Mouse (Mus musculus): ENCODE data around the gene Ces1g. TPM values are rescaled to one million over a fixed set of nuclear protein-coding genes. Genes with fewer than 3 reads are reported as not detected.

Gene Ces1g
- not detected in 2 replicates for polyA plus RNA-seq (2015; fragmentation: Nextera tagmentation; extraction: Ambion mirVana)

- ATAC-seq: no peak
- WGBS: 66% methylated on average over 3 of the region's 3 CpGs
- no peaks in the 10 kb centered on the region for H3K27me3 ChIP-seq (replicated peaks; ENCODE audit: control insufficient read depth, insufficient read depth, low read length)
- no peak within 1 kb of the TSS for H3K4me2 ChIP-seq (ENCODE audit: low read length)
- H3K4me3 ChIP-seq (replicated peaks; ENCODE audit: low read length): no peak within 1 kb of the TSS
- H3K27ac ChIP-seq (ENCODE audit: low read length): no peak within 1 kb of the TSS
- no peaks in the 10 kb centered on the region for H3K9me3 ChIP-seq (ENCODE audit: control insufficient read depth, low read length)
- no peaks in the 10 kb centered on the region for H3K4me1 ChIP-seq (replicated peaks; ENCODE audit: control insufficient read depth, insufficient read depth, low read length)
- no peaks in the 10 kb centered on the region for H3K36me3 ChIP-seq (ENCODE audit: control insufficient read depth, insufficient read depth)
- no peak within 1 kb of the TSS for H3K9ac ChIP-seq (replicated peaks; ENCODE audit: low read depth, low read length)
Observed at GRCm38 (mm10) chr8:93337207-93337606, at the start of gene Ces1g. TSS of gene Ces1g (minus strand) at chr8:93337308.

DNA sequence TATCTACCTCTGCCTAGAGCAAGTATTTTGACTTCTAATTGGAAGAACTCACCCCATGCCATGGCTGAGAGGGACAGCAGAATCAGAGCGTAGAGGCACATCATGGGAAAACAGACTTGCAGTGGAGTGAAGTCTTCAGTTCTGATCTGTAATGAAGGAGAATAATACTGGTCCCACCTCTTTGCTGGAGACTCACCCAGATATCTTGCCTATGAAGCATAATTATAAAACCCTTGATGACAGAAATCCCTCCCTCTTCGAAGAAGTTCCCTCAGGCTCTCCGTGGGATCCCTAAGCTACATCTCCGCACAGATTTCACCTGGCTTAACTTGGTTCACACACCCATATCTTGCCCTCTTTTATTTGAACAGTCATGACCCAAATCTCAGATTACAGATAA is 42.5 kb upstream of the Ces1g start, which contains the start of gene Ces1h:
Gene Ces1h (minus strand): TSS at position 101 of the 400 bp plus-strand sequence.
- H3K9me3 ChIP-seq (ENCODE audit: control insufficient read depth, low read length): no peaks in the 10 kb centered on the region
- no peak for ATAC-seq
- H3K4me3 ChIP-seq (replicated peaks; ENCODE audit: low read length): no peak within 1 kb of the TSS
- H3K27ac ChIP-seq (ENCODE audit: low read length): no peak within 1 kb of the TSS
- no peak within 1 kb of the TSS for H3K4me2 ChIP-seq (ENCODE audit: low read length)
- no peaks in the 10 kb centered on the region for H3K36me3 ChIP-seq (ENCODE audit: control insufficient read depth, insufficient read depth)
- H3K9ac ChIP-seq (replicated peaks; ENCODE audit: low read depth, low read length): no peak within 1 kb of the TSS
- 89% methylated on average over 4 of the region's 4 CpGs for WGBS
- no peaks in the 10 kb centered on the region for H3K27me3 ChIP-seq (replicated peaks; ENCODE audit: control insufficient read depth, insufficient read depth, low read length)
- no peaks in the 10 kb centered on the region for H3K4me1 ChIP-seq (replicated peaks; ENCODE audit: control insufficient read depth, insufficient read depth, low read length)

DNA sequence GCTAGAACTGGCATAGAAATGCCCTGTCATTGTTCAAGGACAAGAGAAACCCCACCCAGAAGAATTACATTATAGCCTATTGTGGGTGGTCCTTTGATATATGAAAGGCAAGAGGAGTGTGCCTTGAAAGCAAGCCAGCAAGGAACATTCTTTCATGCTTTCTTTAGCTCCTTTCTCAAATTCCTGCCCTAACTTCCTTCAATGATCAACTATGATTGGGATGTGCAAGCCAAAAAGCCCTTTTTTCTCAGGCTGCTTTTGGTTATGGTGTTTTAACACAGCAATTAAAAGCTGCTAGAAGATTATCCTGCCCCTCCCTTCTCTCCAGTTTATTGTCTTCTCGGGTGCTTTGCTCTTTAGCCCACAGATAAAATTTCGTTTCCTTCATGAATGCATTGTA is 32.4 kb upstream of the Ces1g start:
- no peaks in the 10 kb centered on the region for H3K9me3 ChIP-seq (ENCODE audit: control insufficient read depth, low read length)
- ATAC-seq: no peak
- WGBS: 14% methylated on average over 2 of the region's 2 CpGs

DNA sequence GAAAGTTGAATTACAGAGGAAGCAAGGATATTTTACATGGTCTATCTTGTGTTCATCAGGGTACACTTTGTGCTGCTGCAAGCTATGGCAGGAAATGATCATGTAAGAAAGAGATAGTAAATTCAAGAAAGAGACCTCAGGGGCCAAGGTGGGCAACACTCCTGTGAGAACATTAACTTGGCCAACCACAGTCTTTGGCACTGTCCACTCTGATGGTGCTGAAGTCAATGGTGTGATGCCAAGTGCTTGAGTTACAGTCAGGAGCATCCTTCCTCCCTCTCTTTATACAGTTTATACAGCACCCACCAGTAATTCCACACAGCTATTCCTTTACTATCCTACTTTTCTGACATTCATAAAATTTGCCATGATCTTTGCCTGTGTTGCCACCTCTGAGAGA is 23.0 kb upstream of the Ces1g start:
- H3K27ac ChIP-seq (ENCODE audit: low read length): no peak overlapping the region
- H3K9ac ChIP-seq (replicated peaks; ENCODE audit: low read depth, low read length): no peak overlapping the region
- no peaks in the 10 kb centered on the region for H3K4me1 ChIP-seq (replicated peaks; ENCODE audit: control insufficient read depth, insufficient read depth, low read length)
- no peaks in the 10 kb centered on the region for H3K36me3 ChIP-seq (ENCODE audit: control insufficient read depth, insufficient read depth)
- no peak for ATAC-seq
- no peaks in the 10 kb centered on the region for H3K9me3 ChIP-seq (ENCODE audit: control insufficient read depth, low read length)
- H3K4me3 ChIP-seq (replicated peaks; ENCODE audit: low read length): no peak overlapping the region
- no peaks in the 10 kb centered on the region for H3K27me3 ChIP-seq (replicated peaks; ENCODE audit: control insufficient read depth, insufficient read depth, low read length)
- no peak overlapping the region for H3K4me2 ChIP-seq (ENCODE audit: low read length)

More for the DNA sequence above, 32.4 kb upstream of the Ces1g start:
- Histone ChIP-seq H3K9ac (replicated peaks; ENCODE audit: low read depth, low read length) (no peak overlapping the region), H3K4me3 (replicated peaks; ENCODE audit: low read length) (no peak overlapping the region), H3K4me1 (replicated peaks; ENCODE audit: control insufficient read depth, insufficient read depth, low read length) (no peaks in the 10 kb centered on the region), H3K4me2 (ENCODE audit: low read length) (no peak overlapping the region), H3K27me3 (replicated peaks; ENCODE audit: control insufficient read depth, insufficient read depth, low read length) (no peaks in the 10 kb centered on the region), H3K27ac (ENCODE audit: low read length) (no peak overlapping the region), H3K36me3 (ENCODE audit: control insufficient read depth, insufficient read depth) (no peaks in the 10 kb centered on the region)

GRCm38 (mm10) chr8:93339531-93339930 is 2.4 kb upstream of the Ces1g start:
- Histone ChIP-seq H3K9me3 (ENCODE audit: control insufficient read depth, low read length) (no peaks in the 10 kb centered on the region), H3K9ac (replicated peaks; ENCODE audit: low read depth, low read length) (no peak overlapping the region), H3K27ac (ENCODE audit: low read length) (no peak overlapping the region), H3K4me2 (ENCODE audit: low read length) (no peak overlapping the region), H3K36me3 (ENCODE audit: control insufficient read depth, insufficient read depth) (no peaks in the 10 kb centered on the region), H3K27me3 (replicated peaks; ENCODE audit: control insufficient read depth, insufficient read depth, low read length) (no peaks in the 10 kb centered on the region), H3K4me3 (replicated peaks; ENCODE audit: low read length) (no peak overlapping the region), H3K4me1 (replicated peaks; ENCODE audit: control insufficient read depth, insufficient read depth, low read length) (no peaks in the 10 kb centered on the region)
- WGBS: 94% methylated on average over 2 of the region's 2 CpGs
- no peak for ATAC-seq

DNA sequence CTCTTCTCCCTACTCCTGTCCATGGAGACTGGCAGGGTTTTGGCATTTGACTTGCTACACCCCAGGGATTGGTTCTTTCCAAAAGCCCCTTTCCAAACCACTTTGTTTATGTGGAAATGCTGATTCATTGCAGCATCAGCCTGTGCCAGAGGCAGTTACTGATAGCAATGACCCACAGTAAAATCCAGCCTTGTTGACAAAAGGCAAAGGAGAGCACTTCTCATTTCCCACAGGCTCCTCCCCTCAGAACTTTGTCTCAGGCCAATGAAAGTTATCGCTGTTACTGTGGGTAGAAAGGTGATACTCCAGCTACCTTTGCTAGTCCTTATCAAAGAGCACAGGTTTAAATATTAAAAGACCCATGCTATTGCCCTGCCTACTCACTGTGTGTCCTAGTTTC is 4.4 kb downstream of the Ces1g start:
- no peak overlapping the region for H3K4me2 ChIP-seq (ENCODE audit: low read length)
- no peak for ATAC-seq

GRCm38 (mm10) chr8:93331151-93331550 is 6.0 kb downstream of the Ces1g start:
- 86% methylated on average over 2 of the region's 2 CpGs for WGBS
- no peak for ATAC-seq
- H3K4me2 ChIP-seq (ENCODE audit: low read length): no peak overlapping the region
- H3K36me3 ChIP-seq (ENCODE audit: control insufficient read depth, insufficient read depth): no peaks in the 10 kb centered on the region
- H3K27me3 ChIP-seq (replicated peaks; ENCODE audit: control insufficient read depth, insufficient read depth, low read length): no peaks in the 10 kb centered on the region
- H3K27ac ChIP-seq (ENCODE audit: low read length): no peak overlapping the region
- no peak overlapping the region for H3K9ac ChIP-seq (replicated peaks; ENCODE audit: low read depth, low read length)
- no peaks in the 10 kb centered on the region for H3K4me1 ChIP-seq (replicated peaks; ENCODE audit: control insufficient read depth, insufficient read depth, low read length)
- H3K9me3 ChIP-seq (ENCODE audit: control insufficient read depth, low read length): no peaks in the 10 kb centered on the region
- H3K4me3 ChIP-seq (replicated peaks; ENCODE audit: low read length): no peak overlapping the region

More for the DNA sequence above, 4.4 kb downstream of the Ces1g start:
- no peaks in the 10 kb centered on the region for H3K9me3 ChIP-seq (ENCODE audit: control insufficient read depth, low read length)
- no peak overlapping the region for H3K27ac ChIP-seq (ENCODE audit: low read length)
- H3K36me3 ChIP-seq (ENCODE audit: control insufficient read depth, insufficient read depth): no peaks in the 10 kb centered on the region
- WGBS: 91% methylated on average over 1 of the region's 1 CpGs
- no peak overlapping the region for H3K9ac ChIP-seq (replicated peaks; ENCODE audit: low read depth, low read length)
- H3K4me3 ChIP-seq (replicated peaks; ENCODE audit: low read length): no peak overlapping the region
- no peaks in the 10 kb centered on the region for H3K4me1 ChIP-seq (replicated peaks; ENCODE audit: control insufficient read depth, insufficient read depth, low read length)
- H3K27me3 ChIP-seq (replicated peaks; ENCODE audit: control insufficient read depth, insufficient read depth, low read length): no peaks in the 10 kb centered on the region

DNA sequence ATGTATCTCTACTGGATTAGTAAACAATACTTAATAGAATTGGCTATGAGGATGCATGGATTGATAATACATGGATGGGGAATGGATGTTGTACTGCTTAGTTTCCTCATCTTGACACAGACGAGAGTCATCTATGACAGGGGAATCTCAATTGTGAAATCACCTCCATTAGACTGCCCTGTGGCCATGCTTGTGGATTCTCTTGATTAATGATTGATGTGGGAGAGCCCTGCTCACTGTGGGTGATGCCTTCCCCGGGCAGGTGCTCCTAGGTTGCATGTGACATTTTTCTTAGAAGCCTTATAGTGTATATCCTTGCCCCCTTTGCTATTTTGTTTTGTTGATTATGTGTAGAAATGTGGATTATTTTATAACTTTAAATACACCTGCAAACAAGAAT is 12.0 kb downstream of the Ces1g start:
- no peaks in the 10 kb centered on the region for H3K9me3 ChIP-seq (ENCODE audit: control insufficient read depth, low read length)
- H3K27me3 ChIP-seq (replicated peaks; ENCODE audit: control insufficient read depth, insufficient read depth, low read length): no peaks in the 10 kb centered on the region
- ATAC-seq: no peak
- no peaks in the 10 kb centered on the region for H3K36me3 ChIP-seq (ENCODE audit: control insufficient read depth, insufficient read depth)
- no peaks in the 10 kb centered on the region for H3K4me1 ChIP-seq (replicated peaks; ENCODE audit: control insufficient read depth, insufficient read depth, low read length)
- no peak overlapping the region for H3K4me2 ChIP-seq (ENCODE audit: low read length)
- no peak overlapping the region for H3K4me3 ChIP-seq (replicated peaks; ENCODE audit: low read length)
- no peak overlapping the region for H3K9ac ChIP-seq (replicated peaks; ENCODE audit: low read depth, low read length)
- H3K27ac ChIP-seq (ENCODE audit: low read length): no peak overlapping the region
- 91% methylated on average over 2 of the region's 2 CpGs for WGBS

DNA sequence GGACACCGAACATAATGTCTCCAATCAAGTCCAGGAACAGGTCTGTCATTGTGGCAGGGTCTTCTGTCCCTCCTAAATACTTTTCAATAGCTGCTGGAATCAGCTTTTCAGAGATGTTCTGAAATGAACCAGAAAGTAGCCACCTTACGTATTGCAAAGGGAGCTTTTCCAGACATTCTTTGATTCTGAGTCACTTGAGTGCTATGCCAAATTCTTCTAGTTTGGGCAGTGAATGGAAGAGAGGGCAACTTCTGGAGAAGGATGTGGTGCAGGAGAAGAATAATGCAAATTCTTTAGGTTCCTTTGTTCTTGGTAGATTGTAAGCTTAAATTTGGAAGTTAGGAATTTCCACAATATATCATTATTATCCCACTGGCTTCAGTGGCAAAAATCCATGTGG is 20.1 kb downstream of the Ces1g start:
- Histone ChIP-seq H3K4me2 (ENCODE audit: low read length) (no peak overlapping the region), H3K36me3 (ENCODE audit: control insufficient read depth, insufficient read depth) (no peaks in the 10 kb centered on the region), H3K4me1 (replicated peaks; ENCODE audit: control insufficient read depth, insufficient read depth, low read length) (no peaks in the 10 kb centered on the region), H3K9me3 (ENCODE audit: control insufficient read depth, low read length) (no peaks in the 10 kb centered on the region), H3K27ac (ENCODE audit: low read length) (no peak overlapping the region), H3K9ac (replicated peaks; ENCODE audit: low read depth, low read length) (no peak overlapping the region), H3K27me3 (replicated peaks; ENCODE audit: control insufficient read depth, insufficient read depth, low read length) (no peaks in the 10 kb centered on the region), H3K4me3 (replicated peaks; ENCODE audit: low read length) (no peak overlapping the region)
- no peak for ATAC-seq
- WGBS: 74% methylated on average over 2 of the region's 2 CpGs

DNA sequence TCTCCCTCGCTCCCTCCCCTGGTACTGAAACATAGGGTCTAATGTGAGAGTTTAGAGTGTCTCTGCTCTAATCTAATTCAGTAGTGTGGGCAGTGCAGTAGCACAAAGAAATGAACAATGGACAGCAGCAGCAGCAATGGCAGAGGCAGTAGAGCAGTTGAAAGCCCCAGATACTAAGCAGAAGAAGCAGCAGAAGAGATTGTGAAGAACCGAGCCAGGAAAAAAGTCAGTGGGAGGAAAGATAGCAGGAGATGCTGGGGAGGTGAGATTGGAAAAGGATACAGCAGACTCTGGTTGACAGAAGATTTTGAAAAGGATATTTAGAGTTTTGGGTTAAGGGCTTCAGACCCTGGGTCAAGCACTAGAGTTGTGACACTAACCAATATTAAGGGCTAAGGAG is 21.6 kb downstream of the Ces1g start:
- no peaks in the 10 kb centered on the region for H3K36me3 ChIP-seq (ENCODE audit: control insufficient read depth, insufficient read depth)
- no peak overlapping the region for H3K4me3 ChIP-seq (replicated peaks; ENCODE audit: low read length)
- H3K4me1 ChIP-seq (replicated peaks; ENCODE audit: control insufficient read depth, insufficient read depth, low read length): no peaks in the 10 kb centered on the region
- H3K9ac ChIP-seq (replicated peaks; ENCODE audit: low read depth, low read length): no peak overlapping the region
- no peaks in the 10 kb centered on the region for H3K9me3 ChIP-seq (ENCODE audit: control insufficient read depth, low read length)
- H3K27ac ChIP-seq (ENCODE audit: low read length): no peak overlapping the region
- no peak for ATAC-seq
- no peak overlapping the region for H3K4me2 ChIP-seq (ENCODE audit: low read length)
- no peaks in the 10 kb centered on the region for H3K27me3 ChIP-seq (replicated peaks; ENCODE audit: control insufficient read depth, insufficient read depth, low read length)
- WGBS: 81% methylated on average over 2 of the region's 2 CpGs
